Mouse (Mus musculus) liver, embryonic 12.5 days (tissue): ENCODE results near the gene Srrd. TPM values are rescaled to one million over a fixed set of nuclear protein-coding genes. Genes with fewer than 3 reads are reported as not detected.
A peak's percentile ranks its signal among the peaks of the same experiment; 100 is the strongest.

Experiments
- ATAC-seq: fragments of 200-750 bp; cut with Nextera tagmentation; 2 replicates; pipeline ENCODE4 v1.8.0; 2017; ENCODE audit warnings: moderate number of reproducible peaks, mild to moderate bottlenecking, moderate library complexity
- H3K27ac ChIP-seq: fragments of 300-500 bp; sonication (generic); 2 replicates; pipeline ENCODE4 v1.5.1; 2016; ENCODE audit warnings: mild to moderate bottlenecking
- H3K27me3 ChIP-seq: fragments of 300-500 bp; sonication (generic); replicated peaks from 2 replicates; pipeline ENCODE4 v1.6.1; 2016; ENCODE audit warnings: mild to moderate bottlenecking, moderate library complexity
- H3K36me3 ChIP-seq: fragments of 300-500 bp; sonication (generic); 2 replicates; pipeline ENCODE4 v1.6.1; 2016; ENCODE audit warnings: mild to moderate bottlenecking, moderate library complexity
- H3K4me1 ChIP-seq: fragments of 300-500 bp; sonication (generic); 2 replicates; pipeline ENCODE4 v1.6.1; 2016
- H3K4me2 ChIP-seq: fragments of 300-500 bp; sonication (generic); 2 replicates; pipeline ENCODE4 v1.6.1; 2016; ENCODE audit warnings: mild to moderate bottlenecking, moderate library complexity
- H3K4me3 ChIP-seq: fragments of 300-500 bp; sonication (generic); 2 replicates; pipeline ENCODE4 v1.5.1; 2016; ENCODE audit warnings: mild to moderate bottlenecking, moderate library complexity
- H3K9ac ChIP-seq: fragments of 300-500 bp; sonication (generic); 2 replicates; pipeline ENCODE4 v1.6.1; 2016; ENCODE audit warnings: mild to moderate bottlenecking, moderate library complexity
- H3K9me3 ChIP-seq: fragments of 300-500 bp; sonication (generic); replicated peaks from 2 replicates; pipeline ENCODE4 v1.6.1; 2016; ENCODE audit warnings: mild to moderate bottlenecking, moderate library complexity
- WGBS: fragments of 180-500 bp; shearing (Covaris S2); methylation state at CpG from one replicate; pipeline ENCODE4 v1.1.7; 2016; ENCODE audit not compliant: insufficient replicate concordance; 5-methylcytosine and 5-hydroxymethylcytosine counted together
- polyA plus RNA-seq: library from polyadenylated mRNA; unstranded; fragments of >200 nt; fragmentation: Nextera tagmentation; extraction: Ambion mirVana; gene quantifications from 2 replicates; pipeline ENCODE4 v1.2.1, GENCODE M21; 2016

Gene Srrd
- polyA plus RNA-seq, 1 experiment from 2014 or later: 26.1 TPM

- H3K4me2 ChIP-seq: peak overlapping the region; percentile 21; the same call in 1 of the 2 replicates
- no peaks in the 10 kb centered on the region for H3K9me3 ChIP-seq
- no peak overlapping the region for H3K9ac ChIP-seq
- peaks cover 96% of the 10 kb centered on the region for H3K4me1 ChIP-seq
- no peaks in the 10 kb centered on the region for H3K27me3 ChIP-seq
- H3K4me3 ChIP-seq: no peak overlapping the region
- no peak for ATAC-seq
- 66% methylated on average over 4 of the region's 4 CpGs for WGBS
- H3K27ac ChIP-seq: peak overlapping the region; percentile 78; the same call in 1 of the 2 replicates
- peaks cover 11% of the 10 kb centered on the region; the same call in 1 of the 2 replicates for H3K36me3 ChIP-seq
Observed at GRCm38 (mm10) chr5:112294696-112295095, 48.1 kb downstream of the Srrd start.

DNA sequence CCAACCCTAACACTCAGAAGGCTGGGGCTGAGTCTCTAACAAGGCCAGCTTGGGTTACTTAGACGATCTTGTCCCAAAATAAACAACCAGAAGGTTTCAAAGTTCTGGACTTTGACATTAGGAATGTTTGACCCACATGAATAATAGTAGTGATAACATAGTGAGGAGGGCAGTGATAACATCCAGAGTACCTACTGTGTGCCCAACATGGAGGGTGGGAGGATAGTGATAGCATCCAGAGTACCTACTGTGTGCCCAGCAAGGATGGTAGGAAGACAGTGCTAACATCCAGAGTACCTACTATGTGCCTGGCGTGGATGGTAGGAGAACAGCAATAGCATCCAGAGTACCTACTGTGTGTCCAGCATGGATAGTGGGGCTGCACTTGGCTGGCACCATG is 49.0 kb downstream of the Srrd start:
- Histone ChIP-seq H3K4me1 (peaks cover 96% of the 10 kb centered on the region), H3K4me3 (no peak overlapping the region), H3K9me3 (no peaks in the 10 kb centered on the region), H3K9ac (no peak overlapping the region), H3K27ac (no peak overlapping the region), H3K36me3 (peaks cover 11% of the 10 kb centered on the region; the same call in 1 of the 2 replicates), H3K4me2 (no peak overlapping the region), H3K27me3 (no peaks in the 10 kb centered on the region)
- 60% methylated on average over 2 of the region's 2 CpGs for WGBS
- ATAC-seq: no peak

DNA sequence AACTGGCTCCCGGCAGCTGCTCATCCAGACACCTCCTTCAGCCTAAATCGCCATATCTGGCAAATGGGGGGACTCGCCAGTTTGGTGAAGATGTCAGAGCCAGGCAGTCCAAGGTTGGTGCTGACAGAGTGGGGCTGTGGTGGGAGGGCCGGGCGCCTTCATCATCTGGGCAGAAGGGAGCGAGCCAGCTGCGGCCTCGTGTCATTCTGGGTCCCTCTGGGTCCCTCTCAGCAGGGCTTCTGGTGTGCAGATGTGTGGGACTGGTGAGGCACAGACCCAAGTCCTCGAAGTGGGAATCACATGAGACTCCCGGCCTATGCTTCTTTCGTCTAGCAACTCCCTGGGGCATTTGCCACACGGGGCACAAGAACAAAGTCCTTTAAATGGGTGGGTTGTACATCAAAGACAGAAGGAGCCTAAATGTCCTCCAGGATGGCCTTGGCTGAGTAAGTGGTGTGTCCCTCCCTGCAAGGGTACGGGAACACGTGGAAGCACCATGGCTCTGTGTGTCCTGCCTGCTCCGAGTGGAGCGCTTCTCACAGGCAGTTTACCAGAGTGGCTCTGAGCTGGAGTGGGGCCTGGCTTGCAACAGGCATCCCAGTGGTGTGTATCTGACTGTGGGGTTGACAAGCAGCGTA is 50.4 kb downstream of the Srrd start:
- no peak overlapping the region for H3K9ac ChIP-seq
- peaks cover 96% of the 10 kb centered on the region for H3K4me1 ChIP-seq
- peaks cover 6% of the 10 kb centered on the region; the same call in 1 of the 2 replicates for H3K36me3 ChIP-seq
- ATAC-seq: no peak
- WGBS: 82% methylated on average over 17 of the region's 17 CpGs
- H3K4me2 ChIP-seq: no peak overlapping the region
- no peak overlapping the region for H3K4me3 ChIP-seq
- H3K27ac ChIP-seq: peak overlapping the region; percentile 52; the same call in 1 of the 2 replicates
- H3K27me3 ChIP-seq: no peaks in the 10 kb centered on the region
- no peaks in the 10 kb centered on the region for H3K9me3 ChIP-seq

GRCm38 (mm10) chr5:112291866-112292265 is 51.0 kb downstream of the Srrd start:
- ATAC-seq: no peak
- H3K9ac ChIP-seq: no peak overlapping the region
- 0 out of 2 replicates have a peak overlapping the region, but pooled peaks have one; percentile 13 for H3K27ac ChIP-seq
- H3K36me3 ChIP-seq: peaks cover 1% of the 10 kb centered on the region; the same call in 1 of the 2 replicates
- H3K4me2 ChIP-seq: no peak overlapping the region
- peaks cover 96% of the 10 kb centered on the region for H3K4me1 ChIP-seq
- WGBS: 73% methylated on average over 5 of the region's 5 CpGs
- H3K9me3 ChIP-seq: no peaks in the 10 kb centered on the region
- H3K27me3 ChIP-seq: no peaks in the 10 kb centered on the region
- no peak overlapping the region for H3K4me3 ChIP-seq

DNA sequence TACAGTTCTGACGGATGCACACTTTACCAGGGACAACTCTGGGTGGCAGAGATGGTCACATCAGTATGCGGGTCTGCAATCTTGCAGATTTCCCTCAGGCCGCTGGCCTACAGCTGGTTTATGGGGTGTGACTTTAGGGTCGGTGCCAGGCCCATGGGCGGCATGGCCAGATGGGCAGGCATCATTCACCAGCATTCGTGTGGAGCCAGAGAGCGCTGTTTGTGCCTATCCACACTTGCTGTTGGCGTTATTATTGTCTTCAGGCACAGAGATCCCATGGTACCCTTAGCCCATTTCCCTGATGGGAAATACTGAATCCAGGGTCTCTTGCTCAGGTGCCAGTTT is 52.3 kb downstream of the Srrd start:
- WGBS: 88% methylated on average over 8 of the region's 8 CpGs
- Histone ChIP-seq H3K27me3 (no peaks in the 10 kb centered on the region), H3K9ac (no peak overlapping the region), H3K4me3 (no peak overlapping the region), H3K4me1 (peaks cover 94% of the 10 kb centered on the region), H3K27ac (no peak overlapping the region), H3K9me3 (no peaks in the 10 kb centered on the region), H3K4me2 (no peak overlapping the region), H3K36me3 (0 out of 2 replicates have a peak, but pooled peaks cover 8% of the 10 kb centered on the region)
- no peak for ATAC-seq

DNA sequence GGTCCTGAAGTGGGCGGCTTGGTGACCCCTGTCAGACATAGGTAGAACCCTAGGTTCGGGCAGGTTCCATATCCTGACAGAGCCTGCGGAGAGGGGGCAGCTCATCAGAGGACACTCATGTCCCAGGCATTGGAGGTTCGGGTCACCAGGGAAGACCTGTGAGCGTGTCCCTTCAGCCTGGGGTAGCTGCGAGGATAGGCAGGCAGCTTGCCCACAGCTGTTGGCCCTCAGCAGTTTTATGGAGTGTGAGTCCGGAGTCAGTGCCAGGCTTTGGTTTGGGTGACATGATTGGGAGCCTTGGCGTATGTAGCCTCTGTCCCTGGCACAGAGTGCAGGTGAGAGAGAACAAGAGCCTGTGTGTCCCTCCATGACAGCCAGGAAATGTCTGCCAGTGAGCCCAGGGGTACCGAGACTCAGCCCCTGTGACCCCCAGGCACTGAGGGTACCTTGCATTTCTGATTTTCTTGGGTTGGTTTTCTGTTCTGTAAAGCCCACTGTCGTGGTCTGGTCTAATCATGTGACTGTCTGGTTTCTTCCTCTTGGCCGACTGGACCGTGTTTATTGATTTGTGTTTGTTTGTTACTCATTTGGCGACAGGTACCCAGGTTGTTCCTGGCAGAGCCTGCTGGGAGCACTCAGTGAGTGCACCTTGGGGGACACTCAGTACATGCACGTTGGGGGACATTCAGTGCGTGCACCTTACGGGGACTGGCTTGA is 52.9 kb downstream of the Srrd start:
- H3K4me1 ChIP-seq: peaks cover 94% of the 10 kb centered on the region
- ATAC-seq: no peak

GRCm38 (mm10) chr5:112289236-112289635 is 53.6 kb downstream of the Srrd start:
- H3K36me3 ChIP-seq: peaks cover 16% of the 10 kb centered on the region; the same call in 1 of the 2 replicates
- no peak overlapping the region for H3K27ac ChIP-seq
- no peaks in the 10 kb centered on the region for H3K27me3 ChIP-seq
- no peaks in the 10 kb centered on the region for H3K9me3 ChIP-seq
- no peak overlapping the region for H3K4me2 ChIP-seq
- 71% methylated on average over 8 of the region's 8 CpGs for WGBS
- no peak for ATAC-seq
- peaks cover 94% of the 10 kb centered on the region for H3K4me1 ChIP-seq
- H3K4me3 ChIP-seq: no peak overlapping the region
- H3K9ac ChIP-seq: no peak overlapping the region

More for the DNA sequence above, 52.9 kb downstream of the Srrd start:
- Histone ChIP-seq H3K9me3 (no peaks in the 10 kb centered on the region), H3K4me3 (no peak overlapping the region), H3K27ac (no peak overlapping the region), H3K9ac (no peak overlapping the region), H3K4me2 (no peak overlapping the region), H3K36me3 (peaks cover 13% of the 10 kb centered on the region; the same call in 1 of the 2 replicates), H3K27me3 (no peaks in the 10 kb centered on the region)
- WGBS: 76% methylated on average over 16 of the region's 16 CpGs

GRCm38 (mm10) chr5:112288193-112289141 is 54.4 kb downstream of the Srrd start:
- H3K27me3 ChIP-seq: no peaks in the 10 kb centered on the region
- peak overlapping the region; percentile 13; the same call in 1 of the 2 replicates for H3K4me2 ChIP-seq
- 58% methylated on average over 9 of the region's 9 CpGs for WGBS
- H3K9me3 ChIP-seq: no peaks in the 10 kb centered on the region
- peak overlapping the region; percentile 61; the same call in 1 of the 2 replicates for H3K27ac ChIP-seq
- H3K9ac ChIP-seq: no peak overlapping the region
- H3K4me3 ChIP-seq: no peak overlapping the region
- H3K36me3 ChIP-seq: peaks cover 16% of the 10 kb centered on the region; the same call in 1 of the 2 replicates
- peaks cover 94% of the 10 kb centered on the region for H3K4me1 ChIP-seq
- ATAC-seq: no peak

GRCm38 (mm10) chr5:112287652-112288051 is 55.2 kb downstream of the Srrd start:
- Histone ChIP-seq H3K4me2 (0 out of 2 replicates have a peak overlapping the region, but pooled peaks have one; percentile 4), H3K4me3 (no peak overlapping the region), H3K36me3 (peaks cover 16% of the 10 kb centered on the region; the same call in 1 of the 2 replicates), H3K27me3 (no peaks in the 10 kb centered on the region), H3K27ac (peak overlapping the region; percentile 61), H3K4me1 (peaks cover 94% of the 10 kb centered on the region), H3K9ac (no peak overlapping the region), H3K9me3 (no peaks in the 10 kb centered on the region)
- no peak for ATAC-seq
- 72% methylated on average over 2 of the region's 2 CpGs for WGBS
